Comparison of ENCODE assay signal across 12 mouse cellular contexts in genomic region chr13:96168991-96169665, GRCm38 (mm10). TPM values are rescaled to one million over a fixed set of nuclear protein-coding genes. Genes with fewer than 3 reads are reported as not detected.
DNase-seq lines count a peak whose midpoint lies in the region; ATAC-seq and TF ChIP-seq lines count a peak whose summit lies in the region.
"Had no signal": no experiment of that assay in that cellular context is flagged by ENCODE, and none has a peak within 500 bp of the region (broad histone marks: within the 10 kb centered on the region; RNA-seq: fewer than 3 reads in every experiment).

No protein-coding gene starts in this region.

- H3K9ac ChIP-seq in forebrain, embryonic 13.5 days, result peak overlapping the region; percentile 54
- H3K9ac ChIP-seq in lung, postnatal 0 days (replicated peaks; ENCODE audit: low read depth), result no peak overlapping the region
- H3K9ac ChIP-seq in limb, embryonic 13.5 days, result no peak overlapping the region
- H3K9ac ChIP-seq in stomach, embryonic 16.5 days (ENCODE audit: low read length), result 0 out of 2 replicates have a peak overlapping the region, but pooled peaks have one; percentile 29

- WGBS in forebrain, embryonic 13.5 days, result 19% methylated on average over 11 of the region's 11 CpGs
- 82% methylated on average over 11 of the region's 11 CpGs for WGBS in forebrain, embryonic 10.5 days
- 47% methylated on average over 11 of the region's 11 CpGs for WGBS in lung, postnatal 0 days
- WGBS in lung, adult 2 months, result 48% methylated on average over 11 of the region's 11 CpGs
- WGBS in limb, embryonic 13.5 days, result 29% methylated on average over 11 of the region's 11 CpGs
- 36% methylated on average over 11 of the region's 11 CpGs for WGBS in stomach, embryonic 16.5 days

- H3K27ac ChIP-seq in forebrain, embryonic 13.5 days, result peak overlapping the region; percentile 86
- H3K27ac ChIP-seq in forebrain, embryonic 10.5 days, result no peak overlapping the region
- H3K27ac ChIP-seq in lung, postnatal 0 days (ENCODE audit: low read length), result no peak overlapping the region
- H3K27ac ChIP-seq in limb, embryonic 13.5 days, result peak overlapping the region; percentile 65; the same call in 1 of the 2 replicates
- peak overlapping the region; percentile 21; the same call in 1 of the 2 replicates for H3K27ac ChIP-seq in stomach, embryonic 16.5 days (ENCODE audit: low read length)

- peak; percentile 87 for ATAC-seq in forebrain, embryonic 13.5 days
- ATAC-seq in lung, postnatal 0 days, result no peak
- ATAC-seq in limb, embryonic 13.5 days (ENCODE audit: low FRiP score, low read depth), result no peak
- no peak for ATAC-seq in stomach, embryonic 16.5 days (ENCODE audit: insufficient read depth, low FRiP score)
- ATAC-seq: activated CD4-positive, CD25-positive, alpha-beta regulatory T cell, adult 4 months had no signal

- H3K9me3 ChIP-seq in forebrain, embryonic 13.5 days (replicated peaks), result no peaks in the 10 kb centered on the region
- no peaks in the 10 kb centered on the region for H3K9me3 ChIP-seq in forebrain, embryonic 10.5 days
- H3K9me3 ChIP-seq in lung, postnatal 0 days (ENCODE audit: low read length), result no peaks in the 10 kb centered on the region
- H3K9me3 ChIP-seq in limb, embryonic 13.5 days, result no peaks in the 10 kb centered on the region
- H3K9me3 ChIP-seq in stomach, embryonic 16.5 days (replicated peaks; ENCODE audit: control insufficient read depth, low read length), result no peaks in the 10 kb centered on the region

- no peaks in the 10 kb centered on the region for H3K27me3 ChIP-seq in forebrain, embryonic 13.5 days
- H3K27me3 ChIP-seq in forebrain, embryonic 10.5 days (ENCODE audit: poor library complexity, severe bottlenecking), result no peaks in the 10 kb centered on the region
- no peaks in the 10 kb centered on the region for H3K27me3 ChIP-seq in lung, postnatal 0 days (replicated peaks; ENCODE audit: insufficient read depth, low read length)
- H3K27me3 ChIP-seq in limb, embryonic 13.5 days, result 0 out of 2 replicates have a peak, but pooled peaks cover 3% of the 10 kb centered on the region
- H3K27me3 ChIP-seq in stomach, embryonic 16.5 days (ENCODE audit: control insufficient read depth, insufficient read depth, low read length), result no peaks in the 10 kb centered on the region

- no peak for TF ChIP-seq CTCF in lung, postnatal 0 days (IDR thresholded peaks at IDR 0.05)
- TF ChIP-seq CTCF in lung, adult 2 months (IDR thresholded peaks at IDR 0.05; ENCODE audit: insufficient read depth, low read length), result no peak

- peak overlapping the region; percentile 17 for H3K4me3 ChIP-seq in forebrain, embryonic 13.5 days
- H3K4me3 ChIP-seq in forebrain, embryonic 10.5 days, result no peak overlapping the region
- no peak overlapping the region for H3K4me3 ChIP-seq in lung, postnatal 0 days (ENCODE audit: low read depth, low read length)
- no peak overlapping the region for H3K4me3 ChIP-seq in lung, adult 2 months (replicated peaks; ENCODE audit: extremely low read depth, low read depth, low read length)
- H3K4me3 ChIP-seq in limb, embryonic 13.5 days, result peak overlapping the region; percentile 25
- no peak overlapping the region; the same call in 1 of the 2 replicates for H3K4me3 ChIP-seq in stomach, embryonic 16.5 days (replicated peaks; ENCODE audit: low read length)

- H3K36me3 ChIP-seq in forebrain, embryonic 13.5 days (ENCODE audit: poor library complexity, severe bottlenecking), result no peaks in the 10 kb centered on the region
- no peaks in the 10 kb centered on the region for H3K36me3 ChIP-seq in forebrain, embryonic 10.5 days (replicated peaks)
- no peaks in the 10 kb centered on the region for H3K36me3 ChIP-seq in lung, postnatal 0 days (ENCODE audit: insufficient read depth, low read length)
- H3K36me3 ChIP-seq in limb, embryonic 13.5 days, result no peaks in the 10 kb centered on the region
- H3K36me3 ChIP-seq in stomach, embryonic 16.5 days (ENCODE audit: control insufficient read depth, insufficient read depth, low read length), result no peaks in the 10 kb centered on the region

- no peak for DNase-seq in forebrain, embryonic 10.5 days (ENCODE audit: extremely low spot score, low spot score)
- no peak for DNase-seq in lung, postnatal 0 days (ENCODE audit: low spot score)
- DNase-seq in lung, adult 2 months, result no peak
- DNase-seq in thymus, postnatal 36 days, result no peak
- no peak for DNase-seq in ovary, postnatal 10 days (ENCODE audit: low spot score)
- DNase-seq: heart, adult 11 months; heart, postnatal 36 days; right cerebral cortex, postnatal 25 days had no signal

- TF ChIP-seq POLR2A in lung, adult 2 months (IDR thresholded peaks at IDR 0.05; ENCODE audit: borderline replicate concordance, extremely low read depth, low read depth, low read length), result no peak

- peaks cover 14% of the 10 kb centered on the region for H3K4me1 ChIP-seq in forebrain, embryonic 13.5 days
- H3K4me1 ChIP-seq in forebrain, embryonic 10.5 days, result no peaks in the 10 kb centered on the region
- H3K4me1 ChIP-seq in lung, postnatal 0 days (ENCODE audit: insufficient read depth, low read depth, low read length), result no peaks in the 10 kb centered on the region
- H3K4me1 ChIP-seq in lung, adult 2 months (ENCODE audit: control insufficient read depth, insufficient read depth, low read length), result no peaks in the 10 kb centered on the region
- H3K4me1 ChIP-seq in limb, embryonic 13.5 days, result peaks cover 22% of the 10 kb centered on the region
- no peaks in the 10 kb centered on the region for H3K4me1 ChIP-seq in stomach, embryonic 16.5 days (ENCODE audit: control insufficient read depth, insufficient read depth, low read length)

- no peak for TF ChIP-seq EP300 in lung, postnatal 0 days (IDR thresholded peaks at IDR 0.05)

- peak overlapping the region; percentile 49 for H3K4me2 ChIP-seq in forebrain, embryonic 13.5 days
- 0 out of 2 replicates have a peak overlapping the region, but pooled peaks have one; percentile 11 for H3K4me2 ChIP-seq in lung, postnatal 0 days (replicated peaks; ENCODE audit: low read depth, low read length)
- H3K4me2 ChIP-seq in limb, embryonic 13.5 days (replicated peaks), result peak overlapping the region; percentile 55
- peak overlapping the region; percentile 32 for H3K4me2 ChIP-seq in stomach, embryonic 16.5 days (ENCODE audit: low read depth, low read length)

RNA-seq across cellular contexts. Expression of gene Sv2c, which starts 36.8 kb away (rescaled TPM):
- 1.2 and 1.9 TPM in 2 replicates for polyA plus RNA-seq in forebrain, embryonic 13.5 days (2015; fragmentation: Nextera tagmentation; extraction: Ambion mirVana)
- 0.31 and 0.38 TPM in 2 replicates for polyA plus RNA-seq in forebrain, embryonic 10.5 days (2016; fragmentation: Nextera tagmentation; extraction: Ambion mirVana)
- polyA plus RNA-seq in lung, postnatal 0 days (2015; fragmentation: Nextera tagmentation; extraction: Ambion mirVana), result 0.27 and 0.30 TPM in 2 replicates
- polyA plus RNA-seq in lung, adult 2 months (2012; rRNA removed), result 0.18 and 0.36 TPM in 2 replicates
- 1.8 and 1.9 TPM in 2 replicates for polyA plus RNA-seq in limb, embryonic 13.5 days (2015; fragmentation: Nextera tagmentation; extraction: Ambion mirVana)
- polyA plus RNA-seq in stomach, embryonic 16.5 days (2015; fragmentation: Nextera tagmentation; extraction: Ambion mirVana), result 2.3 and 3.2 TPM in 2 replicates

Comparison
In these comparisons a context has a peak if more than half of its experiments do, and no peak if none do; other contexts are left out.
1. H3K27ac ChIP-seq: peak in forebrain, embryonic 13.5 days (single experiment), limb, embryonic 13.5 days (single experiment) and stomach, embryonic 16.5 days (single experiment); none in forebrain, embryonic 10.5 days (single experiment) and lung, postnatal 0 days (single experiment).
2. H3K4me3 ChIP-seq: peak in forebrain, embryonic 13.5 days (single experiment) and limb, embryonic 13.5 days (single experiment); none in forebrain, embryonic 10.5 days (single experiment), lung, postnatal 0 days (single experiment), lung, adult 2 months (single experiment) and stomach, embryonic 16.5 days (single experiment).
3. H3K9ac ChIP-seq: peak in forebrain, embryonic 13.5 days (single experiment) and stomach, embryonic 16.5 days (single experiment); none in lung, postnatal 0 days (single experiment) and limb, embryonic 13.5 days (single experiment).
4. Peak in every context shown above with its lines, with median percentiles within 50 percentile points of each other: H3K4me2 ChIP-seq.